Mouse (Mus musculus) lung, postnatal 0 days (tissue): ENCODE data around the gene Sin3b. TPM values are rescaled to one million over a fixed set of nuclear protein-coding genes. Genes with fewer than 3 reads are reported as not detected.
A peak's percentile ranks its signal among the peaks of the same experiment; 100 is the strongest.
"Not testable (repeated sequence)": the region's sequence is repeated elsewhere in the genome, so short reads cannot be mapped to it uniquely, and the experiment has no call there.

Experiments
- ATAC-seq: fragments of 200-750 bp; cut with Nextera tagmentation; 2 replicates; pipeline ENCODE4 v1.8.0; 2017; ENCODE audit warnings: moderate library complexity
- DNase-seq: peaks from one replicate; pipeline ENCODE4 v3.0.0-alpha.2; 2016; ENCODE audit warnings: low spot score
- H3K27ac ChIP-seq: fragments of 300-500 bp; sonication (generic); 2 replicates; pipeline ENCODE4 v1.5.1; 2014; ENCODE audit warnings: antibody characterized with exemption, mild to moderate bottlenecking, low read length, mixed read lengths
- H3K27me3 ChIP-seq: fragments of 300-500 bp; sonication (generic); replicated peaks from 2 replicates; pipeline ENCODE4 v1.6.1; 2014; ENCODE audit warnings: low read length, mixed read lengths; ENCODE audit not compliant: insufficient read depth
- H3K36me3 ChIP-seq: fragments of 300-500 bp; sonication (generic); 2 replicates; pipeline ENCODE4 v1.6.1; 2014; ENCODE audit warnings: low read length, mixed read lengths; ENCODE audit not compliant: insufficient read depth
- H3K4me1 ChIP-seq: fragments of 300-500 bp; sonication (generic); 2 replicates; pipeline ENCODE4 v1.6.1; 2014; ENCODE audit warnings: antibody characterized with exemption, low read depth, low read length, mixed read lengths; ENCODE audit not compliant: insufficient read depth
- H3K4me2 ChIP-seq: fragments of 300-500 bp; sonication (generic); replicated peaks from 2 replicates; pipeline ENCODE4 v1.6.1; 2014; ENCODE audit warnings: low read depth, mild to moderate bottlenecking, low read length, moderate library complexity, mixed read lengths
- H3K4me3 ChIP-seq: fragments of 300-500 bp; sonication (generic); 2 replicates; pipeline ENCODE4 v1.5.1; 2014; ENCODE audit warnings: low read depth, low read length
- H3K9ac ChIP-seq: fragments of 300-500 bp; sonication (generic); replicated peaks from 2 replicates; pipeline ENCODE4 v1.6.1; 2014; ENCODE audit warnings: low read depth, mild to moderate bottlenecking
- H3K9me3 ChIP-seq: fragments of 300-500 bp; sonication (generic); 2 replicates; pipeline ENCODE4 v1.6.1; 2016; ENCODE audit warnings: low read length, mixed read lengths
- CTCF ChIP-seq: IDR thresholded peaks from 2 replicates; pipeline ENCODE4 v1.5.1; 2016; ENCODE audit warnings: antibody characterized with exemption, mild to moderate bottlenecking
- EP300 ChIP-seq: IDR thresholded peaks from 2 replicates; pipeline ENCODE4 v1.6.1; 2016; ENCODE audit warnings: antibody characterized with exemption, mild to moderate bottlenecking, control low read depth
- WGBS: fragments of 180-500 bp; shearing (Covaris S2); extraction: QIAGEN DNeasy Blood & Tissue Kit; methylation state at CpG from one replicate; pipeline ENCODE4 v1.1.7; 2014; 5-methylcytosine and 5-hydroxymethylcytosine counted together
- polyA plus RNA-seq: library from polyadenylated mRNA; unstranded; fragments of >200 nt; fragmentation: Nextera tagmentation; extraction: Ambion mirVana; gene quantifications from 2 replicates; pipeline ENCODE4 v1.2.1, GENCODE M21; 2015

Sin3b gene
- 169 and 211 TPM in 2 replicates for polyA plus RNA-seq

GRCm38 (mm10) chr8:72722769-72723650 is at the start of gene Sin3b:
TSS of gene Sin3b (plus strand) at chr8:72723285.
- peak within 1 kb of the TSS; percentile 91 for H3K9ac ChIP-seq
- DNase-seq (peak; percentile 95), ATAC-seq (peak; percentile 100)
- WGBS, result 17% methylated on average over 44 of the region's 56 CpGs
- TF ChIP-seq EP300 (no peak), CTCF (no peak)
- peaks cover 5% of the 10 kb centered on the region; the same call in 1 of the 2 replicates for H3K4me1 ChIP-seq
- H3K27me3 ChIP-seq, result no peaks in the 10 kb centered on the region
- peak within 1 kb of the TSS; percentile 90 for H3K4me3 ChIP-seq
- no peak within 1 kb of the TSS for H3K27ac ChIP-seq
- H3K36me3 ChIP-seq, result peaks cover 24% of the 10 kb centered on the region; the same call in 1 of the 2 replicates
- H3K9me3 ChIP-seq, result no peaks in the 10 kb centered on the region
- H3K4me2 ChIP-seq, result peak within 1 kb of the TSS; percentile 90

GRCm38 (mm10) chr8:72674184-72674583 is 48.9 kb upstream of the Sin3b start:
- WGBS, result 92% methylated on average over 2 of the region's 2 CpGs
- Histone ChIP-seq H3K4me2 (no peak overlapping the region), H3K4me1 (no peaks in the 10 kb centered on the region), H3K9ac (no peak overlapping the region), H3K36me3 (no peaks in the 10 kb centered on the region), H3K27me3 (no peaks in the 10 kb centered on the region), H3K9me3 (no peaks in the 10 kb centered on the region), H3K27ac (no peak overlapping the region), H3K4me3 (no peak overlapping the region)
- ATAC-seq (no peak), DNase-seq (no peak)
- TF ChIP-seq CTCF (peak; percentile 42), EP300 (no peak)

DNA sequence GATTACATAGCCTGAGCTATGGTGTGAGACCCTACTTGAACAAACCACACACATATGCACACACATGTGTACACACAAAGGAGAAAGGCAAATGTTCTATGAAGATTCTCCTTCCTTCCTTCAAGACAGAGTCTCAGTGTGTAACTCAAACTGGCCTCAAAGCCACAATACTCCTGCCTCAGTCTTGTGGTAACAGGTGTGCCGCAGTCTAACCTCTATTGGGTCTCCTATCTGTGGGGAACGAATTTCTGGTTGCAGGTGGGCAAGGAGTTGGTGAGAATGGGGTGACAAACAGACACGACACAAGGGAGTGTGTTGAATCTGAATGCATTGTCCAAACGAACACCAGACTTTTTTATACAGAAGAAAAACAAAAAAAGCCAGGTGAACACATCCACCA is 46.6 kb upstream of the Sin3b start:
- Histone ChIP-seq H3K9me3 (no peaks in the 10 kb centered on the region), H3K27ac (no peak overlapping the region), H3K27me3 (no peaks in the 10 kb centered on the region), H3K4me1 (no peaks in the 10 kb centered on the region), H3K36me3 (no peaks in the 10 kb centered on the region), H3K9ac (no peak overlapping the region), H3K4me2 (no peak overlapping the region), H3K4me3 (no peak overlapping the region)
- no peak for TF ChIP-seq CTCF
- DNase-seq (no peak), ATAC-seq (no peak)
- WGBS, result 52% methylated on average over 4 of the region's 4 CpGs

- not testable (repeated sequence) for H3K4me1 ChIP-seq, ATAC-seq, H3K4me2 ChIP-seq, H3K9ac ChIP-seq, H3K27ac ChIP-seq, DNase-seq, H3K9me3 ChIP-seq, H3K27me3 ChIP-seq, H3K4me3 ChIP-seq, H3K36me3 ChIP-seq
- whole genome bisulfite sequencing, result 56% methylated on average over 2 of the region's 2 CpGs
Measured at GRCm38 (mm10) chr8:72676844-72677243, 46.2 kb upstream of the Sin3b start.

DNA sequence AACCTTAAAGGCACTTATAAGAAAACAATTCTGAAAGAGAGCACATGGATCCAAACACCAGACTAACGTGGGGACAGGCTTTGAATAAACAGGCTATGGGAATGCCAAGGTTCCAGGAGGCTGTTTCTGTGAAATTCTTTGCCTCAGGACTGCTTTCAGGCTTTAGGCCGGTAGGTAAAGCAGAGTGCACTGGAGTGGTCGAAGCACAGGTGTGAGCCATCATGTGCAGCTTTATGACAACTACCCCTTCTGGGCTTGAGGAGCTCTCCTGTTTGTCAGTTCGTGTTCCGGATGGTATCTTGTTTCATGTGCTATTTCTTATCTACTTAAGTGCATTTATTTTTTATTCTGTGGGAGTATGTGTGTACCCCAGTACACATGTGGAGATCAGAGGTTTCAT is 45.8 kb upstream of the Sin3b start:
- ATAC-seq (no peak), DNase-seq (no peak)
- H3K4me3 ChIP-seq, result no peak overlapping the region
- no peaks in the 10 kb centered on the region for H3K4me1 ChIP-seq
- H3K9ac ChIP-seq, result no peak overlapping the region
- H3K4me2 ChIP-seq, result no peak overlapping the region
- H3K27ac ChIP-seq, result no peak overlapping the region
- no peaks in the 10 kb centered on the region for H3K9me3 ChIP-seq
- no peaks in the 10 kb centered on the region for H3K27me3 ChIP-seq
- H3K36me3 ChIP-seq, result no peaks in the 10 kb centered on the region
- 36% methylated on average over 5 of the region's 5 CpGs for WGBS
- TF ChIP-seq CTCF (no peak), EP300 (no peak)

- no peaks in the 10 kb centered on the region for H3K9me3 ChIP-seq
- WGBS, result 15% methylated on average over 3 of the region's 3 CpGs
- H3K4me3 ChIP-seq, result no peak overlapping the region
- no peak overlapping the region for H3K4me2 ChIP-seq
- no peak overlapping the region for H3K9ac ChIP-seq
- no peaks in the 10 kb centered on the region for H3K4me1 ChIP-seq
- H3K27me3 ChIP-seq, result no peaks in the 10 kb centered on the region
- no peak overlapping the region for H3K27ac ChIP-seq
- DNase-seq, result peak; percentile 70
- no peaks in the 10 kb centered on the region for H3K36me3 ChIP-seq
- 0 out of 2 replicates have a peak, but pooled peaks have one; percentile 33 for ATAC-seq
- TF ChIP-seq EP300, result no peak
- TF ChIP-seq CTCF, result peak; percentile 84
Measured at GRCm38 (mm10) chr8:72680133-72680532, 43.0 kb upstream of the Sin3b start.
